Mouse (Mus musculus): ENCODE data around the gene Ptk6.

DNA sequence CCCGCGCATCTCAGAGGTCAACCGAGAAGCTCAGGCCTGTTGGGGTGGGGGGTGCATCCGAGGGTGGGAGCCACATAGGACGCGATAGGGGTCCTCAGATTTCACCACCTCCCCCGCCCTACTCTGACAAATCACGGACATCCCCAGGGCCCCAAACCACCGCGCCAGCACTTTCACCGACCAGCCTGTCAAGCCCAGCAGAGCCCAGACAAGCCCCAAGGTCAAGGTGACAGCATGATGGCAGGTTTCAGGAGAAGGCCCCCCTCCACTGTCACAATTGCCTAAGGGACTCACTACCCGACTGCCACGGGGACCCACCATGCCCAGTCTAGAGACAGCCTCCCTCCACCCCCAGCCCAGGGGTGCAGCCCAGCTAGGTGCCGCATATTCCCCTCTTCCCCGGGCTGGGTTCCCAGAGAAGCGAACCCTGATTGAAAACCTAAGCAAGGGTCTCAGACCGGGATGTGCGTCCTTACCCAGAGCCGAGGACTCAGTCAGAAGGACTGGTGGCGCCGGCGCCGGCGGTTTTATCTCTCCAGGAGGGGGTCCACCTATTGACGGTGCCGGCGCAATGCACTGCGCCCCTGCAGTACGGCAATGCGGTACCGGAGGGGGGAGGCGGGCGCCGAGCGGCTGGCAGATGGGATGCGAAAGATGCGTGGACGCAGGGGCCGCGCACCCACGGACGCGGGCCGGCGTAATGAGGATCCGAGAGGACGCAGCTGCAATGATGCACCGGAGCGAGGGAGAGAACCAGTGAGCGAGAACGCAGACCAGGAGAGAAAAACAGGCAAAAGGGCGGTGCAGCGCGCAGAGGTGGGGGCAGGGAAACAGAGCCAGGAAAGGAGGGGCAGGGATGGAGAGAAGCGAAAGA lies 46.1 kb downstream of the Ptk6 start, which contains the start of gene Eef1a2:
- no peak for TF ChIP-seq CTCF (IDR thresholded peaks at IDR 0.05 in 2 of 3, conservative IDR thresholded peaks at IDR 0.05 in 1 of 3; ENCODE audit: control insufficient read depth in 1 of 3, insufficient read depth in 1 of 3, low read depth in 2 of 3, low read length in 3 of 3, poor library complexity in 1 of 3, severe bottlenecking in 1 of 3)
- TF ChIP-seq POLR2AphosphoS2 (IDR thresholded peaks at IDR 0.05; ENCODE audit: low read length): no peak
- TF ChIP-seq GATA1 (IDR thresholded peaks at IDR 0.05; ENCODE audit: low read depth, low read length): no peak
- TF ChIP-seq MAZ (IDR thresholded peaks at IDR 0.05; ENCODE audit: low read depth, low read length): no peak
- no peak for TF ChIP-seq TCF12 (IDR thresholded peaks at IDR 0.05; ENCODE audit: low read depth, low read length)
- 0 out of 4 replicates have a peak, but pooled peaks of 1 of the 2 experiments have one; percentile 20 for TF ChIP-seq POLR2A (IDR thresholded peaks at IDR 0.05; ENCODE audit: control insufficient read depth in 1 of 2, insufficient read depth in 1 of 2, low read depth in 1 of 2, low read length in 2 of 2, poor library complexity in 1 of 2)
- TF ChIP-seq TAL1 (IDR thresholded peaks at IDR 0.05; ENCODE audit: low read length): no peak
- TF ChIP-seq NELFE (IDR thresholded peaks at IDR 0.05; ENCODE audit: low read depth, low read length): no peak
- no peak for TF ChIP-seq USF2 (IDR thresholded peaks at IDR 0.05; ENCODE audit: borderline replicate concordance in 1 of 2, insufficient read depth in 1 of 2, low read depth in 1 of 2, low read length in 2 of 2)
- no peak for TF ChIP-seq ZKSCAN1 (IDR thresholded peaks at IDR 0.05; ENCODE audit: low read depth, low read length)
- no peak for TF ChIP-seq USF1 (IDR thresholded peaks at IDR 0.05; ENCODE audit: low read depth, low read length)
- TF ChIP-seq GABPA (IDR thresholded peaks at IDR 0.05; ENCODE audit: low read depth, low read length): no peak
- TF ChIP-seq RCOR1 (IDR thresholded peaks at IDR 0.05; ENCODE audit: low read depth, low read length): no peak
- no peak for TF ChIP-seq HCFC1 (IDR thresholded peaks at IDR 0.05; ENCODE audit: low read depth, low read length)
